Mouse (Mus musculus) intestine, embryonic 14.5 days (tissue): ENCODE measurements around the gene Rnaseh1. TPM values are rescaled to one million over a fixed set of nuclear protein-coding genes. Genes with fewer than 3 reads are reported as not detected.

Experiments
- ATAC-seq: fragments of 200-750 bp; cut with Nextera tagmentation; replicated peaks from 2 replicates; pipeline ENCODE4 v1.8.0; 2017; ENCODE audit warnings: low read depth, moderate number of reproducible peaks, moderate TSS enrichment, moderate library complexity; ENCODE audit not compliant: low FRiP score, low TSS enrichment
- DNase-seq: peaks from one replicate; pipeline ENCODE4 v3.0.0-alpha.2; 2018; ENCODE audit warnings: low spot score
- H3K27ac ChIP-seq: fragments of 300-500 bp; sonication (generic); 2 replicates; pipeline ENCODE4 v1.5.1; 2014; ENCODE audit warnings: low read depth, mild to moderate bottlenecking, control low read depth
- H3K27me3 ChIP-seq: fragments of 300-500 bp; sonication (generic); replicated peaks from 2 replicates; pipeline ENCODE4 v1.6.1; 2014; ENCODE audit warnings: low read length, control low read depth; ENCODE audit not compliant: control insufficient read depth, insufficient read depth
- H3K36me3 ChIP-seq: fragments of 300-500 bp; sonication (generic); 2 replicates; pipeline ENCODE4 v1.6.1; 2014; ENCODE audit warnings: low read length, control low read depth; ENCODE audit not compliant: control insufficient read depth, insufficient read depth
- H3K4me1 ChIP-seq: fragments of 300-500 bp; sonication (generic); replicated peaks from 2 replicates; pipeline ENCODE4 v1.6.1; 2014; ENCODE audit warnings: low read length, control low read depth, mixed read lengths; ENCODE audit not compliant: control insufficient read depth, insufficient read depth
- H3K4me2 ChIP-seq: fragments of 300-500 bp; sonication (generic); 2 replicates; pipeline ENCODE4 v1.6.1; 2014; ENCODE audit warnings: low read length
- H3K4me3 ChIP-seq: fragments of 300-500 bp; sonication (generic); 2 replicates; pipeline ENCODE4 v1.5.1; 2014; ENCODE audit warnings: low read depth, low read length, control low read depth, mixed read lengths
- H3K9ac ChIP-seq: fragments of 300-500 bp; sonication (generic); 2 replicates; pipeline ENCODE4 v1.6.1; 2014; ENCODE audit warnings: mild to moderate bottlenecking, low read length
- H3K9me3 ChIP-seq: fragments of 300-500 bp; sonication (generic); 2 replicates; pipeline ENCODE4 v1.6.1; 2016; ENCODE audit warnings: low read length, control low read depth; ENCODE audit not compliant: control insufficient read depth
- WGBS: fragments of 180-500 bp; shearing (Covaris S2); extraction: QIAGEN DNeasy Blood & Tissue Kit; methylation state at CpG from one replicate; pipeline ENCODE4 v1.1.7; 2014; 5-methylcytosine and 5-hydroxymethylcytosine counted together
- microRNA-seq: library from miRNA; unstranded; fragments of <30 nt; microRNA quantifications from one replicate; pipeline ENCODE4, GENCODE M21; 2016
- polyA plus RNA-seq: library from polyadenylated mRNA; unstranded; fragments of >200 nt; fragmentation: Nextera tagmentation; extraction: Ambion mirVana; gene quantifications from 2 replicates; pipeline ENCODE4 v1.2.1, GENCODE M21; 2014

Gene Rnaseh1
- polyA plus RNA-seq, 1 experiment from 2014 or later, result 30.0 TPM

DNA sequence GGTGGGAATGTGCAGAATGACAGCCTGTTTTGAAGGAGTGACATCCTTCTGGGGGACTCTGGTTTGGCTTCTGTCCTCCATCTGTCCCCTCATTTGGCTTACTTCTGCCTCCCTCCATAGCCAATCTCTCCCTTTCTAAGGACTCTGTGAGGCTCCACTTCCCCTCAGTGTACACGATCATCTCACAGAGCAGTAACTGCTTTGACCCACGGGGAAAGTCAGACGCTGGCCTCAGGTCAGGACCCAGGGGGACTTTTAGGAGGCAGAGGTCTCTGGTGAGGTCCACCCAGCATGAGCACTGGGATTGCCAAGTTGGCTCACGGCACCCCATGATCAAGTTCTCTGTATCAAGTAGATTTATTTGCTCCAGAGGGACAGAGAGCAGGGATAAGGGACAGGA, 58.8 kb downstream of the Rnaseh1 start:
- no peak overlapping the region for H3K9ac ChIP-seq
- peaks cover 41% of the 10 kb centered on the region for H3K36me3 ChIP-seq
- 87% methylated on average over 4 of the region's 4 CpGs for WGBS
- H3K4me2 ChIP-seq, result no peak overlapping the region
- ATAC-seq (no peak), DNase-seq (no peak)
- H3K4me3 ChIP-seq, result no peak overlapping the region
- no peaks in the 10 kb centered on the region for H3K4me1 ChIP-seq
- H3K9me3 ChIP-seq, result no peaks in the 10 kb centered on the region
- H3K27ac ChIP-seq, result no peak overlapping the region
- no peaks in the 10 kb centered on the region for H3K27me3 ChIP-seq

Small RNA genes lying within 50 kb of the gene (microRNA-seq; reads per million reads assigned to microRNA genes)
- not detected for gene Mir6937

Other genes with a start within 250 kb of the Rnaseh1 start
- 0.12 TPM in 2 replicates for gene Dcdc2c, start 97.2 kb upstream of the Rnaseh1 start, polyA plus RNA-seq
- gene Allc, start 67.1 kb upstream of the Rnaseh1 start, polyA plus RNA-seq, result not detected in 2 replicates
- gene Colec11, start 26.2 kb upstream of the Rnaseh1 start, polyA plus RNA-seq, result 1.1 and 1.2 TPM in 2 replicates
- 988 and 1,086 TPM in 2 replicates for gene Rps7, start 13.6 kb upstream of the Rnaseh1 start, polyA plus RNA-seq
- 76.4 and 78.7 TPM in 2 replicates for gene Adi1, start 25.6 kb downstream of the Rnaseh1 start, polyA plus RNA-seq
- gene Trappc12, start 100.9 kb downstream of the Rnaseh1 start, polyA plus RNA-seq, result 40.9 and 43.5 TPM in 2 replicates
- 31.0 and 32.4 TPM in 2 replicates for gene Eipr1, start 102.2 kb downstream of the Rnaseh1 start, polyA plus RNA-seq